Mouse (Mus musculus): ENCODE measurements around the gene L3mbtl2.
"Not testable (repeated sequence)": the region's sequence is repeated elsewhere in the genome, so short reads cannot be mapped to it uniquely, and the experiment has no call there.

Gene L3mbtl2

DNA sequence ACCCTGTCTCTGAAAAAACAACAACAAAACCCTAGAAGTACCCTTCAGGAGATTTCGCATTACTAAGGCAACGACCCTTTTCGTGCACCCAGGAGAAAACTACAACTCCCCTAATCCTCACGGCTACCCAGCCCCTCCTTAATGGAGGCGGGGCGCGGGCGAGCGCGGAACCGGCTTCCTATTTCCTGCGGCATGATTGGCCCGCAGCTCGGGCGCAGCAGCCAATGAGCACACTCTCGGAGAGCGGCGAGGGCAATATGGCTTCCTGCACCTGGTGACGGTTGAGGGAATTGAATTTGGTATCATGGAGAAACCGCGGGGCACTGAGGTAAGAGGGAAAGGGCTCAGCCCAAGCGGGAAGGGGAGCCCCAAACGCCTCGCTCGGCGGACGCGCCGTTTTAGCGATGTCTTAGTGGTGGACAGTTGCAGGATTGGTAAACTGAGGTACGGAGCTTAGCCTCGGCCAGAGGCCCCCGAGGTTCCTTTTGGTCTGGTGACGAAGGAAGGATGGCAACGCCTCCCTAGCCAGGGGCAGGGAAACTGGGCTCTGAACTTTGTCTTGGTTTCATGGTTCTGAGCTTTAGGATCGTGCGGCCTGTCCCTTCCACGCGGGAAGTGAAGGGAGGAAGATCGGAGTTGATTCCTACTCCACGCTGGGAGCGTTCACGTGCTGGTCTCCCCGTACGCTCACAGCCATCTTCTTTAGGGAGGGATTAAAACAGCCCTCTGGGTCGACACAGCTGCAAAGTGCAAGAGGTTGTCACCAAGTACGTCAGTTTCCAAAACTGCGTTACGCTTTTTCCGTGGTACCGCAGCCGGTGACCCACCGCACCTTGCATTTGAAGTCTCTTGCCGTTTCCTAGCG is at the start of gene L3mbtl2:
Gene L3mbtl2, plus strand, starts transcription at position 193 of the 865 bp plus-strand sequence.
- peak; percentile 72 to 90 for DNase-seq (ENCODE audit: low spot score in 2 of 2)

DNA sequence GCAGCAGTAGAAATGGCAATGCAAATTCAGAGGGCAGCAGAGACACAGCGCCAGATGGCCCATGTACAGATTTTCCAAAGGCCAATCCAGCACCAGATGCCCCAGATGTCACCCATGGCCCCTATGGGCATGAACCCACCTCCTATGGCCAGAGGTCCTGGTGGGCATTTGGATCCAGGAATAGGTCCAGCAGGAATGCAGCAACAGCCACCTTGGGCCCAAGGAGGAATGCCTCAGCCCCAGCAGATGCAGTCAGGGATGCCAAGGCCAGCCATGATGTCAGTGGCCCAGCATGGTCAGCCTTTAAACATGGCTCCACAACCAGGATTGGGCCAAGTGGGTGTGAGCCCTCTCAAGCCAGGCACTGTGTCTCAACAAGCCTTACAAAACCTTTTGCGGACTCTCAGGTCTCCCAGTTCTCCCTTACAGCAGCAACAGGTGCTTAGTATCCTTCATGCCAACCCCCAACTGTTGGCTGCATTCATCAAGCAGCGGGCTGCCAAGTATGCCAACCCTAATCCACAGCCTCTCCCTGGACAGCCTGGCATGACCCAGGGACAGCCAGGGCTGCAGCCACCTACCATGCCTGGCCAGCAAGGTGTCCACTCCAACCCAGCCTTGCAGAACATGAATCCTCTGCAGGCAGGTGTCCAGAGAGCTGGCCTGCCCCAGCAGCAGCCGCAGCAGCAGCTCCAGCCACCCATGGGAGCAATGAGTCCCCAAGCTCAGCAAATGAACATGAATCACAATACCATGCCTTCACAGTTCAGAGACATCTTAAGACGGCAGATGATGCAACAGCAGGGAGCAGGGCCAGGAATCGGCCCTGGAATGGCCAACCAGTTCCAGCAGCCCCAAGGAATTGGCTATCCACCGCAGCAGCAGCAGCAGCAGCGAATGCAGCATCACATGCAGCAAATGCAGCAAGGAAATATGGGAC is 13.9 kb upstream of the L3mbtl2 start:
- peak in 1 of 2 experiments; percentile 13 for DNase-seq (ENCODE audit: low spot score in 2 of 2)

DNA sequence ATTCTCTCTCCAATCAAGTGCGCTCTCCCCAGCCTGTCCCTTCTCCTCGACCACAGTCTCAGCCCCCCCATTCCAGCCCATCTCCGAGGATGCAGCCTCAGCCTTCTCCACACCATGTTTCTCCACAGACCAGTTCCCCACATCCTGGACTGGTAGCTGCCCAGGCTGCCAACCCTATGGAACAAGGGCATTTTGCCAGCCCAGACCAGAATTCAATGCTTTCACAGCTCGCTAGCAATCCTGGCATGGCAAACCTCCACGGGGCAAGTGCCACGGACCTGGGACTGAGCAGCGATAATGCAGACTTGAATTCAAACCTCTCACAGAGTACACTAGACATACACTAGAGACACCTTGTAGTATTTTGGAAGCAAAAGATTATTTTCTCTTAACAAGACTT is 13.1 kb upstream of the L3mbtl2 start:
- peak in 1 of 2 experiments; percentile 50 for DNase-seq (ENCODE audit: low spot score in 2 of 2)

DNA sequence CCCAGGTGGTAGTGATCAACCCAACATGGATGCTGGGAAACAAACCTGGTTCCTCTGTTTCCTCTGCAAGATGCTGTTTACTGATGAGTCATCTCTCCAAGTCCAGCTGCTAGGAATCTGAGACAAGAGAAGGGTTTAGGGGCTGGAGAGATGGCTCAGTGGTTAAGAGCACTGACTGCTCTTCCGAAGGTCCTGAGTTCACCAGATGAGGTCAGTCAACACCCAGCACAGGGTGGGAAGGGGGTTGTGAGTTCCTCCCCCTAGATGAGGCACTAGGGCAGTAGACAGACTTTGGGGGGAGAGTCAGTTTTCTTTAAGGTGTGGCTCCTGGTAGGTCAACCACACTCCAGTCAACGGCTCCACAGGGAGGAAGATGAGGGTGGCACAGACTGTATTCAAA is 2.0 kb upstream of the L3mbtl2 start:
- no peak for DNase-seq (ENCODE audit: low spot score in 2 of 2)

DNA sequence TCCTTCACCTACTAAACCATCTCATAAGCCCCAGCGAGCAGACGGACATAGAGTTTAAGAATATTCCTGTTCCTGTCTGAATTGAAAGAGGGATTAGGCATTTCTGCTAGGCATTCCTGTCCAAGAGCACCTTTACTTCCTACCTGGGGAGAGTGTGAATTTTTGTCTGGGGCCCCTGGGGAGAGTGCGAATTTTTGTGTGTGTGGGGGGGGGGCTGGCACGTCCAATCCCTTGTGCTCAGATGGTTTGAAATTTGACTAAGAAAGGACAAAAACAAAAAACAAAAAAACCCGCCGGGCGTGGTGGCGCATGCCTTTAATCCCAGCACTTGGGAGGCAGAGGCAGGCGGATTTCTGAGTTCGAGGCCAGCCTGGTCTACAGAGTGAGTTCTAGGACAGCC is 408 bp upstream of the L3mbtl2 start:
- DNase-seq (ENCODE audit: low spot score in 2 of 2), result no peak

DNA sequence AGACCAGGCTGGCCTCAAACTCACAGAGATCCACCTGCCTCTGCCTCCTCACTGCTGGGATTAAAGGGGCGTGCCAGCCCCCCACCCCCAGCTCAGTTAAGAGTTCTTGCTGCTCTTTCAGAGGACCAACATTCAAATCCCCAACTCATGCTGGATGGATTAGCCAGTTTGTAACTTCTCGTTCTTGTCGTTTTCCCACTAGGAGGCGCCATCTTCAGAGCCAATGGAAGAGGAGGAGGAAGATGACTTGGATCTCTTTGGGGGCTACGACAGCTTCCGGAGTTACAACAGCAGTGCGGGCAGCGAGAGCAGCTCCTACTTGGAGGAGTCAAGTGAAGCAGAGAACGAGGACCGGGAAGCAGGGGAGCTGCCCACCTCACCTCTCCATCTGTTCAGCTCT is 3.3 kb downstream of the L3mbtl2 start:
- no peak for DNase-seq (ENCODE audit: low spot score in 2 of 2)

DNA sequence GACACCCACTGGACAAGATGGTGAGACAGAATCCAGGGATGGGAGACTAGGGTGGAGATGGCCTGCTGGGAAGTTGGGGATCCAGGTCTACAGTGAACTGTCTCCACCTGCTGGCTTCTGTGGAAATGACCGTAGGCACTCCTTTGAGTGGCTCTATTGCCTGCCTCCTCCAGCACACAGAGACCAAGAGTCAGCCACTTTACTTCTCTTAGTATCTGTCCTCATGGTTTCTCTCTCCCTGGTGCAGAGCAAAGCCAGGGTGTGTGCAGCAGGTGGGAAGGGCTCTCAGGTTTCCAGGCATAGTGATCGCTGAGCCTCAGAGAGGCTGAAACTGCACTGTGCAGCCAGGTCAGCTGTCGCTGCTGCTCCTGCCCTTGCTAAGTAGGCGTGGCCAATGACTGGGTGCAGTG is 6.5 kb downstream of the L3mbtl2 start:
- DNase-seq (ENCODE audit: low spot score in 2 of 2), result peak in 1 of 2 experiments; percentile 39

DNA sequence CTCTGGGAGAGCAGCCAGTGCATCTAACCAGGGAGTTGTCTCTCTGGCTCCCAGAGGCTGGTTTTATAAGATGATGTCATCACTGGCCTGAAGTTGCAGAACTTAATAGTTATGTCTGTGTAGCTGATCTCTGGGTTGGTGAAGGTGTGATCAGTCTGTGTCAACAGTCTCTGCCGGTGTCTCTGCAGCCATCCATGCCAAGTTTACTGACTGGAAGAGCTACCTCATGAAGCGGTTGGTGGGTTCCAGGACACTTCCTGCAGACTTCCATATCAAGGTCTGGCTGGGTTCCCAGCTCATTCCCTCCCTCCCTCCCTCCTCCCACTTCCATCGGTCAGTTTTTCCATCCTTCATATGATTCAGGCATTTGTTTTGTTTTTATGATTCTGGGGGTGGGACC is 12.9 kb downstream of the L3mbtl2 start:
- no peak for DNase-seq (ENCODE audit: low spot score in 2 of 2)

DNA sequence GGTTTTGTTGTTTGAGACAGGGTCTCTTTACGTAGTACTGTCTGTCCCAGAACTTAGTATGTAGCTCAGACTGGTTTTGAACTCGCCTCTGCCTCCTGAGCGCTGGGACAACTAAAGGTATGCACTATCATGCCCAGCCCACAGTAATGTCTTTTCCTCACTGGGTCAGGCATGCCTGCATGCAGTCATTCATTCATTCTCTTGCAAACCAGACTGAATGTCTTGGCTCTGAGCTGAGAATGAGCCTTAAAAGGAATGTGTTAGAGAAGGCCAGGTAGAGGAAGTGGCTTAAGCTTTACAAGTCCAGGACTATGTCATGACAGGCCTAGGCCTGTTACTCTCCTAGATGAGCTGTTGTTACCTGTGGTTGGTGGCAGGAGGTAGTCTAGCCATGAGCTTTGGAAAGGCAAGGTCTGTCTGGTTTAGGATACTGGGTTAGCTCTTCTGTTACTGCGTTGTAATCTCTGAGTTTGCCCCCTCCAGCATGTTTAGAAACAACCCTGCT is 16.7 kb downstream of the L3mbtl2 start:
- no peak for DNase-seq (ENCODE audit: low spot score in 2 of 2)

DNA sequence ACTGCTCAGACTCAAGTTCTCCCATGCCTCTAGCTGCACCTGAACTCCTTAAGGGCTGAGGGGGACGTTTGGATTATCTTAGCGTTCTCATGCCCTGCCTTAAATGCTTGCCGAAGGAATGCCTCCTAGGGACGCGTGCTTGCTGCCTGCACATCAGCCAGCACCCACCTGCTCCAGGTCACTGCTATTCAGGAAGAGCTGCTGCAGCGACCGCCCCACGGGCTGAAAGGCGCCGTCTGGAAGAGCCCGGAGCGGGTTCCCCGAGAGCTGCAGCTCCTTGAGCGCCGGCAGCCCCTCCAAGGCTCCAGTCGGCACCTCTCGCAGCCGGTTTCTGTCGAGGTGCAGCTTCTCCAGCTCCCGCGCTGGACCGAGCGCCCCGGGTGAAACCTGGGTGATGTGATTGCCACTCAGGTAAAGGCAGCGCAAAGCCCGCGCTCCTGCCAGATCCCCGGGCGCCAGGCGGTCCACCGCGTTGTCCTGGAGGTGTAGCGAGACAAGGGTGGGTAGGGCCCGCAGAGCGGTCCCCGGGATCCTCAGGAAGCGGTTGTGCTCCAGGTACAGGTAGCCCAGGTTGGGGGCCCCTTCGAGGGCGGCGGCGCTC is 29.8 kb downstream of the L3mbtl2 start:
- no peak for DNase-seq (ENCODE audit: low spot score in 2 of 2)

DNA sequence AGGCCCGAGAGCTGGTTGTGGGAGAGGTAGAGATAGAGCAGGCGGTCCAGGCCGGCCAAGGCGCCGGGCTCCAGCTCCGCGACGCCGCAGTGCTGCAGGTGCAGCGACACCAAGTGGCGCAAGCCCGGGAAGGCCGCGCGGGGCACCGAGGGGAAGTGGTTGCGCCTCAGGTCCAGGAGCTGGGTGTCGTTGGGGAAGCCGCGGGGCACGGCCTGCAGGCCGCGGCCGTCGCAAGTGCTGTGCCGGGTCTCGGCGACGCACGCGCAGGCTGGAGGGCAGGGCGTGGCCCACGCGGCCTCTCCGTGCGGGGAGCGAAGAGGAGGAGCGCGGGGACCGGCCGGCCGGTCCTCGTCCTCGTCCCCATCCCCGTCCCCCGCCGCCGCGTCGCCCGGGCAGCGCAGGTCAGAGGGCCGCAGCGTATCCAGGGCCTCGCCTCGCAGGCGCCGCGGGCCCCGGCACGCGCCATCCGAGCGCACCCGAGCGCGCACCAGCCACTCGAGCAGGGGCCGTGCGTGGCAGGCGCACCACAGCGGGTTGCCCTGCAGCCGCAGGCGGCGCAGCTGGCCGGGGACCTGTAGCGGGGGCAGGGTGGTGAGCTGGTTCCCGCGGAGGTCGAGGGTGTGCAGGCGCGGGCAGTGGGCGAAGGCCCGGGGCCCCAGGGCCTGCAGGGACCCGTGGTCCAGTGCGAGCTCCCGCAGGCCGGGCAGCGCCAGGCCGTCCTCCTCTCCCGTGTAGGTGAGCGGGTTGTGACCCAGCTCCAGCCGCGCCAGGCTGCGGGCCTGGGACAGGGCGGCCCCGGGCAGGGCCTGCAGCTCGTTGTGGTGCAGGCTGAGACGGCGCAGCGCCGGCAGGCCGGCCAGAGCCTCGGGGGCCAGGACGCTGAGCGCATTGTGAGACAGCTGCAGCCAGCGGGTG is 30.5 kb downstream of the L3mbtl2 start:
- DNase-seq (ENCODE audit: low spot score in 2 of 2), result peak; percentile 59 to 84

DNA sequence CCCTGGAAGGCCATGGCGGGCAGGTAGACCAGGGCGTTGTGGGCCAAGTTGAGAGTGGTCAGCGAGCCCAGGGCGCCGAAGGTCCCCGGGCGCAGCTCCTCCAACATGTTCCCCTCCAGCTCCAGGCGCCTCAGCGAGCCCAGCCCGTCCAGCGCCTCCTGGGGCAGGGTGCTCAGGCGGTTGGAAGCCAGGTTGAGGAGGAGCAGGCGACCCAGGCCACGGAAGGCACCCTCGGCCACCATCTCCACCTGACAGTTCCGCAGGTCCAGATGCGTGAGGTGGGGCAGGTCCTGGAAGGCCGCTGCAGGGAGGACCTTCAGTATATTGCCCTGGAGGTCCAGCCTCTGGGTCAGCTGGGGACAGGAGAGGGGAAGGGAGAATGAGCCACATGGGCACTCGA is 31.2 kb downstream of the L3mbtl2 start:
- DNase-seq (ENCODE audit: low spot score in 2 of 2), result no peak

DNA sequence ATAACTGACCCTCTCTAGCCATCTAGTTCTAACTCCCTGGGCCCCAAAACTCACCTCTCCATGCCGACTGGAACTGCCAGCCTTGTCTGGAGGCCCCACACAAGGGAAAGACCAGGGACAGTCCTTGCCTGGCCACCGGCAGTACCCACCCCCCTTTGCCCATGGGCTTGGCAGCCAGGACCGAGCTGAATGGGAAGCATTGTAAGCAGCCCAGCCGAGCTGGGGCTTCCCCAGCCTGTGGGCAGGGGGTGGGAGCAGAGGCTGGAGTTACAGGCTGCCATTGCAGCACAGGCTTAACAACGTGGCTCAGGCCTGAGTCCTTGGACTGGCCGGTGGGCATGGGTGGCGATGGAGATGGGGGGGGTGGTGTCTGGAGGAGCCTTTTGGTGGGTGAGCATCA is 33.5 kb downstream of the L3mbtl2 start, which contains the start of gene Chadl:
Gene Chadl, minus strand, starts transcription at position 113 of the 400 bp plus-strand sequence.
- peak in 1 of 2 experiments; percentile 36 for DNase-seq (ENCODE audit: low spot score in 2 of 2)

DNA sequence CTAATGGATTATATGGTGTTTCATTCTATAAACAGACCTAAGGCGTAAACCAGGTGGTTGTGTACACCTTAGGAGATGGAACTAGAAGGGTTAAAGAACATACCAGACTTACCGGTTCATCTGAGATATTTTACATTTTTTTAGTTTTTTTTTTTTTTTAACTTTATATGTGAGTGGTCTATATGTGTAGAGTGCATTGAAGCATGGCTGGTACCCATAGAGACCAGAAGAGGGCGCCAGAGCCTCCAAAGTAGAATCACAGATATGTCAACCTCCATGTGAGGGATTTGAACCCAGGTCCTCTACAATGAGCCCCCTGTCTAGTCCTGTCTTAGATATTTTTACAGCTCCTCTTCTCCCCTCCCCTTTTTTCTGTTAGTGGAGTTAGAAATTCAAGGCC is 34.2 kb downstream of the L3mbtl2 start:
- DNase-seq (ENCODE audit: low spot score in 2 of 2), result peak in 1 of 2 experiments; percentile 24

DNA sequence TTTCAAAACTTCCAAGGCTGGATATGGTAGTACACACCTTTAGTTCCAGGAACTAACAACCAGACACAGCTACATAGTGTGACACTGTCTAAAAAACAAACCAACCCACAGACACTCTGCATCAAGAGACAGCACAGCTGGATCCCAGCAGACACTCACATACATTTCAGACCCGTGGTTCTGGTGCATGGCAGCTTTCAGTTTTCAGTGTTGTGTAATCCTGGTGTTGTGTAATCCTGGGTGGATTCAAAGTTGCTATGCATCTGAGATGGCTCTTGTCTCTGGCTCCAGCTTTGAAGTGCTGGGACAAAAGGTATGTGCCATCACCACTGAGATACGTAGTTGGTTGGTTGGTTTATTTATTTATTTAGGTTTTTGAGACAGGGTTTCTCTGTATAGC is 34.8 kb downstream of the L3mbtl2 start:
- no peak for DNase-seq (ENCODE audit: low spot score in 2 of 2)

DNA sequence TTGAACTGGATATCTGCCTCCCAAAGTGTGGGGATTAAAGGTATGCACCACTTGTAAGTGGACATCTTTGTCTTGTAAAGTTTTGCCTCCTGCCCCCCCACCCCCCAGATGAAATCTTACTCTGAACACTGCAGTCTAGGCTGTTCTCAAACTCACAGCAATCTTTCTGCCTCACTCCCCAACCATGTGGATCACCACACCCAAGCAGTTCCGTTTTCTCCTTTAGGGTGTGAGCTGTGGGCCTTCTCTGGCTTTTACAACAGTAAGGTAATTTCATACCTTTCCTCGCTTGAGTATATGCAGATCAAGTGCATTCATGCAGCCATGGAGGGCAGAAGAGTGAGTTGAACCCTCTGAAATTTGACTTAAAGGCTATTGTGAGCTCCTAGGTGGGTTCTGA is 36.5 kb downstream of the L3mbtl2 start:
- no peak for DNase-seq (ENCODE audit: low spot score in 2 of 2)

DNA sequence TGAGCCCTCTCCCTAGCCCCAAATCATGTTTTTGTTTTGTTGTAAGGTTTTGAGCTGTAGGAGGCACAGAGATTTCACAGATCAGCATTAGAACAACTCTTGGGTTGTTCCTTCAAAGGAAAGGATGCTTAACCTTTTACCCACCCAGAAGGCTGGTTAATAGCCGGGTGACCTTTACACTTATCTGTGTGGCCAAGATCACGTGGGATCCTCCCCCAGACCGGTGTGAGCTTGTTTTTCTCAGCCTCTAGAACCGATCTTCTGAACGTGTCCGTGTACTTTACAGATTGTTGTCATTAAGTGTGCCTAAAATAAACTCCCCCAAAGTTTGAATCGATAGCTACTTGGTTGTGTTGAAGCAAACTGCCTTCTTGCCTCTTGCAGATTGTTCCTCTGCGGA is 36.9 kb downstream of the L3mbtl2 start:
- DNase-seq (ENCODE audit: low spot score in 2 of 2), result no peak

DNA sequence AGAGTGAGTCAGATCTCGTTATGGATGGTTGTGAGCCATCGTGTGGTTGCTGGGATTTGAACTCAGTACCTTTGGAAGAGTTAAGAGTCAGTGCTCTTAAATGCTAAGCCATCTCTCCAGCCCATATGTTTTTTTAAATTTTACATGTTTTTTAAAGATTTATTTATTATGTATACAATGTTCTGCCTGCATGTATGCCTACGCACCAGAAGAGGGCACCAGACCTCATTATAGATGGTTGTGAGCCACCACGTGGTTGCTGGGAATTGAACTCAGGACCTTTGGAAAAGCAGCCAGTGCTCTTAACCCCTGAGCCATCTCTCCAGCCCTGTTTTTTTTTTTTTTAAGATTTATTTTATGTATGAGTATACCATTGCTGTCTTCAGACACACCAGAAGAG is 37.7 kb downstream of the L3mbtl2 start:
- not testable (repeated sequence) for DNase-seq (ENCODE audit: low spot score in 2 of 2)

DNA sequence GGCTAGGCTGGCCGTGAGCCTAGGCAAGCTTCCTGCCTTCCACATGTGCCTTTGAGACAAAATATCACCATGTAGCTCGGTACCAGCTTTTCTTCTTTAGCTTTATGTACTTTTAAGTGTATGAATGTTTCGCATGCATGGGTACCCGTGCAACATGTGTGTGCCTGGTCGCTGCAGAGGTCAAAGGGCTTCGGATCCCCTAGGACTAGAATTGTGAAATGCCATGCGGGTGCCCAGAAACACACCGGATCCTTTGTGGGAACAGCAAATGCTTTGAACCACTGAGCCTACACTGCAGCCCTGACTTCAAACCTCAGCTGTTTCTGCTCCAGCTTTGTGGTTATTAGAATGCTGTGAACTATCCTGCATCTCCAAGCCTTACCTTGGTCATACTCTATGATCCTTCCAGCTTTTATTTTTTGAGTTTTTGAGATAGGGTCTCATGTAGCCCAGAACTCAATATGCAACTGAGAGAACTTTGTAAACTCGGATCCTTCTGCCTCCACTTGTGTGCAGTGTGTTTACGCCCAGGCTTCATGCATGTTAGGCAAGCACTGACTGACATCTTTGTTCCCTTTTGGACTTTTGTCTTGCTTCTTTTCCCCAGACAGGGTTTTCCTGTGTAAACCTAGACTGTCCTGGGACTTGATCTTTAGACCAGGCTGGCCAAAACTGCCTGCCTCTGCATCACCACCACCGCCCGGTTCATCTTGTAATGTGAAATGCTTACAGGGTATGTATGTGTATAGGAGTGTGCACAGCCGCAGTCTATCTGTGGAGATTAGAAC is 38.8 kb downstream of the L3mbtl2 start:
- DNase-seq (ENCODE audit: low spot score in 2 of 2), result no peak

DNA sequence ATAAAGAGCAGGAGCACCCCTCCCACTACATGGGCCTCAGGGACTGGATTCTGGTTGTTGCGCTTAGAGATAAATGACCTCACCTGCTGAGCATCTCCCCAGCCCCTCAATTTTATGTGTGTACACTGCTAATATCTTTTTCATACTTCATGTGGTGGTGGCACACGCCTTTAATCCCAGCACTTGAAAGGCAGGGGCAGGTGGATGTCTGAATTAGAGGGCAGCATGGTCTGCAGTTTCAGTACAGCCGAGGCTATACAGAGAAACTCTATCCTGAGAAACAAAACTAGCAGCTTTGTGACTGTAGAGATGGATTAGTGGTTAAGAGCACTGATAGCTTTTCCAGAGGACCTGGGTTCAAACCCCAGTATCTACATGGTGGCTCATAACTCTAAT is 39.4 kb downstream of the L3mbtl2 start:
- DNase-seq (ENCODE audit: low spot score in 2 of 2), result no peak
